Mouse (Mus musculus): ENCODE data around the gene Pld1. TPM values are rescaled to one million over a fixed set of nuclear protein-coding genes. Genes with fewer than 3 reads are reported as not detected.

Gene Pld1
- polyA plus RNA-seq, 1 experiment from 2014 or later, result 9.0 TPM

GRCm38 (mm10) chr3:27909016-27909415 lies 29.5 kb upstream of the Pld1 start:
- H3K27me3 ChIP-seq (ENCODE audit: insufficient read depth, low read length), result no peaks in the 10 kb centered on the region
- H3K9me3 ChIP-seq (ENCODE audit: low read length), result peaks cover 5% of the 10 kb centered on the region; the same call in 1 of the 2 replicates
- H3K4me1 ChIP-seq (ENCODE audit: insufficient read depth, low read length), result peaks cover 9% of the 10 kb centered on the region; the same call in 1 of the 2 replicates
- no peaks in the 10 kb centered on the region for H3K36me3 ChIP-seq (ENCODE audit: insufficient read depth, low read length)
- no peak overlapping the region for H3K27ac ChIP-seq (ENCODE audit: low read length)
- H3K4me3 ChIP-seq (ENCODE audit: low read length), result no peak overlapping the region
- WGBS, result 93% methylated on average over 3 of the region's 3 CpGs
- no peak overlapping the region for H3K4me2 ChIP-seq (replicated peaks; ENCODE audit: low read depth, low read length)
- no peak overlapping the region for H3K9ac ChIP-seq (replicated peaks; ENCODE audit: low read length)
- ATAC-seq (ENCODE audit: low FRiP score, low TSS enrichment), result no peak

GRCm38 (mm10) chr3:27918656-27919436 lies 19.6 kb upstream of the Pld1 start:
- Histone ChIP-seq H3K9ac (replicated peaks; ENCODE audit: low read length) (no peak overlapping the region), H3K4me2 (replicated peaks; ENCODE audit: low read depth, low read length) (no peak overlapping the region), H3K4me1 (ENCODE audit: insufficient read depth, low read length) (no peaks in the 10 kb centered on the region), H3K36me3 (ENCODE audit: insufficient read depth, low read length) (no peaks in the 10 kb centered on the region), H3K27me3 (ENCODE audit: insufficient read depth, low read length) (no peaks in the 10 kb centered on the region), H3K4me3 (ENCODE audit: low read length) (no peak overlapping the region), H3K27ac (ENCODE audit: low read length) (no peak overlapping the region), H3K9me3 (ENCODE audit: low read length) (peaks cover 5% of the 10 kb centered on the region; the same call in 1 of the 2 replicates)
- 79% methylated on average over 14 of the region's 14 CpGs for WGBS
- ATAC-seq (ENCODE audit: low FRiP score, low TSS enrichment), result no peak

- H3K4me1 ChIP-seq (ENCODE audit: insufficient read depth, low read length), result no peaks in the 10 kb centered on the region
- no peak overlapping the region for H3K4me3 ChIP-seq (ENCODE audit: low read length)
- H3K36me3 ChIP-seq (ENCODE audit: insufficient read depth, low read length), result no peaks in the 10 kb centered on the region
- H3K4me2 ChIP-seq (replicated peaks; ENCODE audit: low read depth, low read length), result no peak overlapping the region
- no peak overlapping the region for H3K9ac ChIP-seq (replicated peaks; ENCODE audit: low read length)
- no peak for ATAC-seq (ENCODE audit: low FRiP score, low TSS enrichment)
- H3K27me3 ChIP-seq (ENCODE audit: insufficient read depth, low read length), result no peaks in the 10 kb centered on the region
- peaks cover 5% of the 10 kb centered on the region; the same call in 1 of the 2 replicates for H3K9me3 ChIP-seq (ENCODE audit: low read length)
- 83% methylated on average over 11 of the region's 11 CpGs for WGBS
- no peak overlapping the region for H3K27ac ChIP-seq (ENCODE audit: low read length)
Measured at GRCm38 (mm10) chr3:27921268-27922020, 17.1 kb upstream of the Pld1 start.

GRCm38 (mm10) chr3:27924037-27924436 lies 14.5 kb upstream of the Pld1 start:
- Histone ChIP-seq H3K4me2 (replicated peaks; ENCODE audit: low read depth, low read length) (no peak overlapping the region), H3K27me3 (ENCODE audit: insufficient read depth, low read length) (no peaks in the 10 kb centered on the region), H3K27ac (ENCODE audit: low read length) (no peak overlapping the region), H3K9ac (replicated peaks; ENCODE audit: low read length) (no peak overlapping the region), H3K4me1 (ENCODE audit: insufficient read depth, low read length) (no peaks in the 10 kb centered on the region), H3K36me3 (ENCODE audit: insufficient read depth, low read length) (no peaks in the 10 kb centered on the region), H3K4me3 (ENCODE audit: low read length) (no peak overlapping the region), H3K9me3 (ENCODE audit: low read length) (peaks cover 4% of the 10 kb centered on the region; the same call in 1 of the 2 replicates)
- ATAC-seq (ENCODE audit: low FRiP score, low TSS enrichment), result no peak
- WGBS, result 56% methylated on average over 3 of the region's 3 CpGs

GRCm38 (mm10) chr3:27929219-27929618 lies 9.3 kb upstream of the Pld1 start:
- no peak for ATAC-seq (ENCODE audit: low FRiP score, low TSS enrichment)
- H3K4me2 ChIP-seq (replicated peaks; ENCODE audit: low read depth, low read length), result no peak overlapping the region
- no peaks in the 10 kb centered on the region for H3K9me3 ChIP-seq (ENCODE audit: low read length)
- no peak overlapping the region for H3K4me3 ChIP-seq (ENCODE audit: low read length)
- no peaks in the 10 kb centered on the region for H3K36me3 ChIP-seq (ENCODE audit: insufficient read depth, low read length)
- H3K9ac ChIP-seq (replicated peaks; ENCODE audit: low read length), result no peak overlapping the region
- H3K27me3 ChIP-seq (ENCODE audit: insufficient read depth, low read length), result no peaks in the 10 kb centered on the region
- H3K27ac ChIP-seq (ENCODE audit: low read length), result no peak overlapping the region
- 80% methylated on average over 4 of the region's 4 CpGs for WGBS
- no peaks in the 10 kb centered on the region for H3K4me1 ChIP-seq (ENCODE audit: insufficient read depth, low read length)

- Histone ChIP-seq H3K4me3 (ENCODE audit: low read length) (no peak overlapping the region), H3K4me2 (replicated peaks; ENCODE audit: low read depth, low read length) (no peak overlapping the region), H3K9me3 (ENCODE audit: low read length) (no peaks in the 10 kb centered on the region), H3K36me3 (ENCODE audit: insufficient read depth, low read length) (no peaks in the 10 kb centered on the region), H3K4me1 (ENCODE audit: insufficient read depth, low read length) (no peaks in the 10 kb centered on the region), H3K27me3 (ENCODE audit: insufficient read depth, low read length) (no peaks in the 10 kb centered on the region), H3K27ac (ENCODE audit: low read length) (no peak overlapping the region), H3K9ac (replicated peaks; ENCODE audit: low read length) (no peak overlapping the region)
- ATAC-seq (ENCODE audit: low FRiP score, low TSS enrichment), result no peak
- 85% methylated on average over 5 of the region's 5 CpGs for WGBS
Measured at GRCm38 (mm10) chr3:27932391-27932790, 6.1 kb upstream of the Pld1 start.

GRCm38 (mm10) chr3:27935644-27936043 lies 2.9 kb upstream of the Pld1 start:
- ATAC-seq (ENCODE audit: low FRiP score, low TSS enrichment), result no peak
- Histone ChIP-seq H3K27ac (ENCODE audit: low read length) (no peak overlapping the region), H3K4me3 (ENCODE audit: low read length) (no peak overlapping the region), H3K4me2 (replicated peaks; ENCODE audit: low read depth, low read length) (no peak overlapping the region), H3K27me3 (ENCODE audit: insufficient read depth, low read length) (no peaks in the 10 kb centered on the region), H3K36me3 (ENCODE audit: insufficient read depth, low read length) (no peaks in the 10 kb centered on the region), H3K9me3 (ENCODE audit: low read length) (no peaks in the 10 kb centered on the region), H3K4me1 (ENCODE audit: insufficient read depth, low read length) (peaks cover 14% of the 10 kb centered on the region), H3K9ac (replicated peaks; ENCODE audit: low read length) (no peak overlapping the region)
- WGBS, result 80% methylated on average over 3 of the region's 3 CpGs

- Histone ChIP-seq H3K36me3 (ENCODE audit: insufficient read depth, low read length) (no peaks in the 10 kb centered on the region), H3K4me3 (ENCODE audit: low read length) (no peak overlapping the region), H3K27me3 (ENCODE audit: insufficient read depth, low read length) (no peaks in the 10 kb centered on the region), H3K27ac (ENCODE audit: low read length) (no peak overlapping the region), H3K4me1 (ENCODE audit: insufficient read depth, low read length) (peaks cover 14% of the 10 kb centered on the region), H3K9ac (replicated peaks; ENCODE audit: low read length) (no peak overlapping the region), H3K4me2 (replicated peaks; ENCODE audit: low read depth, low read length) (no peak overlapping the region), H3K9me3 (ENCODE audit: low read length) (no peaks in the 10 kb centered on the region)
- WGBS, result 70% methylated on average over 5 of the region's 5 CpGs
- no peak for ATAC-seq (ENCODE audit: low FRiP score, low TSS enrichment)
Measured at GRCm38 (mm10) chr3:27936731-27937130, 1.8 kb upstream of the Pld1 start.

GRCm38 (mm10) chr3:27937144-27938110 lies 1.1 kb upstream of the Pld1 start:
- ATAC-seq (ENCODE audit: low FRiP score, low TSS enrichment), result no peak
- Histone ChIP-seq H3K4me3 (ENCODE audit: low read length) (no peak overlapping the region), H3K9me3 (ENCODE audit: low read length) (no peaks in the 10 kb centered on the region), H3K36me3 (ENCODE audit: insufficient read depth, low read length) (no peaks in the 10 kb centered on the region), H3K27me3 (ENCODE audit: insufficient read depth, low read length) (no peaks in the 10 kb centered on the region), H3K9ac (replicated peaks; ENCODE audit: low read length) (no peak overlapping the region), H3K27ac (ENCODE audit: low read length) (no peak overlapping the region), H3K4me1 (ENCODE audit: insufficient read depth, low read length) (peaks cover 14% of the 10 kb centered on the region), H3K4me2 (replicated peaks; ENCODE audit: low read depth, low read length) (peak overlapping the region; percentile 79; the same call in 1 of the 2 replicates)
- 79% methylated on average over 13 of the region's 13 CpGs for WGBS
